Mouse (Mus musculus): ENCODE measurements around the gene Minar1.

The Minar1 gene

GRCm38 (mm10) chr9:89623006-89623760 is at the start of gene Minar1:
Minar1 (minus strand) TSS chr9:89623125.
- no peak for DNase-seq (ENCODE audit: low spot score)

- DNase-seq (ENCODE audit: low spot score): no peak
Measured at GRCm38 (mm10) chr9:89669878-89670277, 47.0 kb upstream of the Minar1 start.

GRCm38 (mm10) chr9:89667306-89667942 is 44.5 kb upstream of the Minar1 start:
- no peak for DNase-seq (ENCODE audit: low spot score)

GRCm38 (mm10) chr9:89650913-89651312 is 28.0 kb upstream of the Minar1 start:
- DNase-seq (ENCODE audit: low spot score): no peak

GRCm38 (mm10) chr9:89637453-89637852 is 14.5 kb upstream of the Minar1 start:
- DNase-seq (ENCODE audit: low spot score): no peak

- DNase-seq (ENCODE audit: low spot score): no peak
Measured at GRCm38 (mm10) chr9:89622296-89623005, 474 bp downstream of the Minar1 start.

GRCm38 (mm10) chr9:89621750-89622149 is 1.2 kb downstream of the Minar1 start:
- no peak for DNase-seq (ENCODE audit: low spot score)

GRCm38 (mm10) chr9:89620347-89620746 is 2.6 kb downstream of the Minar1 start:
- no peak for DNase-seq (ENCODE audit: low spot score)

GRCm38 (mm10) chr9:89616946-89617345 is 6.0 kb downstream of the Minar1 start:
- DNase-seq (ENCODE audit: low spot score): no peak

- DNase-seq (ENCODE audit: low spot score): no peak
Measured at GRCm38 (mm10) chr9:89610592-89610991, 12.3 kb downstream of the Minar1 start.

GRCm38 (mm10) chr9:89607321-89607720 is 15.6 kb downstream of the Minar1 start:
- DNase-seq (ENCODE audit: low spot score): no peak

GRCm38 (mm10) chr9:89606256-89606655 is 16.7 kb downstream of the Minar1 start:
- DNase-seq (ENCODE audit: low spot score): no peak

GRCm38 (mm10) chr9:89601891-89602290 is 21.0 kb downstream of the Minar1 start:
- DNase-seq (ENCODE audit: low spot score): no peak

- no peak for DNase-seq (ENCODE audit: low spot score)
Measured at GRCm38 (mm10) chr9:89600677-89601076, 22.2 kb downstream of the Minar1 start.

- DNase-seq (ENCODE audit: low spot score): no peak
Measured at GRCm38 (mm10) chr9:89597071-89597470, 25.9 kb downstream of the Minar1 start.

GRCm38 (mm10) chr9:89596392-89596791 is 26.5 kb downstream of the Minar1 start:
- no peak for DNase-seq (ENCODE audit: low spot score)

- no peak for DNase-seq (ENCODE audit: low spot score)
Measured at GRCm38 (mm10) chr9:89592391-89592790, 30.5 kb downstream of the Minar1 start.

- no peak for DNase-seq (ENCODE audit: low spot score)
Measured at GRCm38 (mm10) chr9:89578422-89578821, 44.5 kb downstream of the Minar1 start.

- peak; percentile 36 for DNase-seq (ENCODE audit: low spot score)
Measured at GRCm38 (mm10) chr9:89552663-89553062, 70.3 kb downstream of the Minar1 start.
